Mouse (Mus musculus) thymus, adult 2 months (tissue): ENCODE data around the gene Mthfsd. TPM values are rescaled to one million over a fixed set of nuclear protein-coding genes. Genes with fewer than 3 reads are reported as not detected.

Experiments
- DNase-seq: peaks from one replicate; pipeline ENCODE4 v3.0.0; 2021
- H3K27ac ChIP-seq: fragments of 200-500 bp; 2 replicates; pipeline ENCODE4 v1.5.1; 2012; ENCODE audit warnings: low read length, control low read depth; ENCODE audit not compliant: control insufficient read depth, insufficient read depth
- H3K27me3 ChIP-seq: fragments of 200-500 bp; 2 replicates; pipeline ENCODE4 v1.6.1; 2012; ENCODE audit warnings: mild to moderate bottlenecking, low read length, moderate library complexity, mixed read lengths; ENCODE audit not compliant: control insufficient read depth, insufficient read depth
- H3K36me3 ChIP-seq: fragments of 200-500 bp; 2 replicates; pipeline ENCODE4 v1.6.1; 2012; ENCODE audit warnings: mild to moderate bottlenecking, low read length, moderate library complexity; ENCODE audit not compliant: control insufficient read depth, insufficient read depth
- H3K4me1 ChIP-seq: fragments of 200-500 bp; replicated peaks from 2 replicates; pipeline ENCODE4 v1.6.1; 2012; ENCODE audit warnings: low read length; ENCODE audit not compliant: control insufficient read depth, insufficient read depth
- H3K4me3 ChIP-seq: fragments of 200-500 bp; 2 replicates; pipeline ENCODE4 v1.5.1; 2012; ENCODE audit warnings: mild to moderate bottlenecking, low read length, control low read depth, moderate library complexity; ENCODE audit not compliant: control insufficient read depth, insufficient read depth
- CTCF ChIP-seq: fragments of 200-500 bp; IDR thresholded peaks from 2 replicates; pipeline ENCODE4 v1.5.1; 2012; ENCODE audit warnings: mild to moderate bottlenecking, control low read depth, low read length, moderate library complexity, borderline replicate concordance; ENCODE audit not compliant: control insufficient read depth, poor library complexity, insufficient read depth; ENCODE audit errors: extremely low read depth
- POLR2A ChIP-seq: fragments of 200-500 bp; IDR thresholded peaks from 2 replicates; pipeline ENCODE4 v1.6.1; 2012; ENCODE audit warnings: mild to moderate bottlenecking, low read length, control low read depth, moderate library complexity; ENCODE audit not compliant: control insufficient read depth, poor library complexity, insufficient read depth; ENCODE audit errors: extremely low read depth
- WGBS: fragments of 180-500 bp; shearing (Covaris S2); methylation state at CpG from one replicate; pipeline ENCODE4 v1.1.7; 2018; 5-methylcytosine and 5-hydroxymethylcytosine counted together
- polyA plus RNA-seq: library from polyadenylated mRNA; depleted of rRNA; stranded (reverse); fragments of >200 nt; gene quantifications from 2 replicates; pipeline ENCODE4 v1.2.3, GENCODE M21; 2012

Mthfsd gene
- polyA plus RNA-seq, 1 experiment, result 69.4 TPM

GRCm38 (mm10) chr8:121134512-121134911 is 26.3 kb upstream of the Mthfsd start:
- Histone ChIP-seq H3K36me3 (no peaks in the 10 kb centered on the region), H3K27ac (no peak overlapping the region), H3K4me3 (no peak overlapping the region), H3K27me3 (no peaks in the 10 kb centered on the region), H3K4me1 (no peaks in the 10 kb centered on the region)
- DNase-seq, result no peak
- no peak for TF ChIP-seq POLR2A
- TF ChIP-seq CTCF, result no peak
- WGBS, result 91% methylated on average over 11 of the region's 11 CpGs

GRCm38 (mm10) chr8:121134102-121134501 is 25.9 kb upstream of the Mthfsd start:
- Histone ChIP-seq H3K4me1 (no peaks in the 10 kb centered on the region), H3K27me3 (peaks cover 2% of the 10 kb centered on the region; the same call in 1 of the 2 replicates), H3K4me3 (no peak overlapping the region), H3K36me3 (no peaks in the 10 kb centered on the region), H3K27ac (no peak overlapping the region)
- 93% methylated on average over 10 of the region's 10 CpGs for WGBS
- DNase-seq, result no peak
- TF ChIP-seq CTCF, result no peak
- no peak for TF ChIP-seq POLR2A

- DNase-seq, result no peak
- Histone ChIP-seq H3K4me3 (no peak overlapping the region), H3K27ac (no peak overlapping the region), H3K36me3 (no peaks in the 10 kb centered on the region), H3K27me3 (peaks cover 10% of the 10 kb centered on the region; the same call in 1 of the 2 replicates), H3K4me1 (no peaks in the 10 kb centered on the region)
- TF ChIP-seq POLR2A (no peak), CTCF (no peak)
- WGBS, result 87% methylated on average over 5 of the region's 5 CpGs
Measured at GRCm38 (mm10) chr8:121132961-121133513, 24.8 kb upstream of the Mthfsd start.

GRCm38 (mm10) chr8:121130522-121130921 is 22.3 kb upstream of the Mthfsd start:
- Histone ChIP-seq H3K36me3 (no peaks in the 10 kb centered on the region), H3K27me3 (peaks cover 15% of the 10 kb centered on the region), H3K27ac (no peak overlapping the region), H3K4me3 (no peak overlapping the region), H3K4me1 (no peaks in the 10 kb centered on the region)
- no peak for DNase-seq
- WGBS, result 42% methylated on average over 5 of the region's 5 CpGs
- TF ChIP-seq POLR2A (no peak), CTCF (no peak)

- Histone ChIP-seq H3K27ac (no peak overlapping the region), H3K4me3 (no peak overlapping the region), H3K27me3 (peaks cover 20% of the 10 kb centered on the region), H3K4me1 (no peaks in the 10 kb centered on the region), H3K36me3 (no peaks in the 10 kb centered on the region)
- DNase-seq, result no peak
- whole genome bisulfite sequencing, result 27% methylated on average over 16 of the region's 16 CpGs
- TF ChIP-seq POLR2A (no peak), CTCF (no peak)
Measured at GRCm38 (mm10) chr8:121129265-121129940, 21.2 kb upstream of the Mthfsd start.

- no peak for DNase-seq
- no peaks in the 10 kb centered on the region for H3K36me3 ChIP-seq
- WGBS, result 9% methylated on average over 55 of the region's 55 CpGs
- TF ChIP-seq POLR2A (no peak), CTCF (no peak)
- no peak overlapping the region for H3K27ac ChIP-seq
- H3K4me1 ChIP-seq, result no peaks in the 10 kb centered on the region
- no peak overlapping the region for H3K4me3 ChIP-seq
- peaks cover 22% of the 10 kb centered on the region for H3K27me3 ChIP-seq
Measured at GRCm38 (mm10) chr8:121128531-121129264, 20.5 kb upstream of the Mthfsd start.
